Mouse (Mus musculus): ENCODE data around the gene Slit1. TPM values are rescaled to one million over a fixed set of nuclear protein-coding genes. Genes with fewer than 3 reads are reported as not detected.

Gene Slit1
- polyA plus RNA-seq, 1 experiment from 2014 or later: 35.8 TPM

- H3K4me2 ChIP-seq: no peak overlapping the region
- ATAC-seq (ENCODE audit: low read depth): no peak
- no peak overlapping the region for H3K27ac ChIP-seq (replicated peaks)
- no peak overlapping the region for H3K4me3 ChIP-seq
- H3K27me3 ChIP-seq: peaks cover 7% of the 10 kb centered on the region; the same call in 1 of the 2 replicates
- no peak overlapping the region for H3K9ac ChIP-seq
- peaks cover 63% of the 10 kb centered on the region for H3K4me1 ChIP-seq (replicated peaks)
- no peaks in the 10 kb centered on the region for H3K9me3 ChIP-seq
- WGBS: 63% methylated on average over 8 of the region's 8 CpGs
- 0 out of 2 replicates have a peak, but pooled peaks cover 3% of the 10 kb centered on the region for H3K36me3 ChIP-seq
Measured at GRCm38 (mm10) chr19:41719436-41719835, 24.0 kb downstream of the Slit1 start.

- Histone ChIP-seq H3K36me3 (no peaks in the 10 kb centered on the region), H3K4me3 (no peak overlapping the region), H3K27me3 (peaks cover 7% of the 10 kb centered on the region), H3K4me1 (replicated peaks) (peaks cover 73% of the 10 kb centered on the region), H3K9me3 (no peaks in the 10 kb centered on the region), H3K4me2 (no peak overlapping the region), H3K9ac (peak overlapping the region; percentile 22; the same call in 1 of the 2 replicates), H3K27ac (replicated peaks) (peak overlapping the region; percentile 35)
- WGBS: 19% methylated on average over 19 of the region's 19 CpGs
- peak; percentile 33; the same call in 1 of the 2 replicates for ATAC-seq (ENCODE audit: low read depth)
Measured at GRCm38 (mm10) chr19:41716233-41717218, 26.9 kb downstream of the Slit1 start.

GRCm38 (mm10) chr19:41714431-41714917 is 29.0 kb downstream of the Slit1 start:
- Histone ChIP-seq H3K4me1 (replicated peaks) (peaks cover 84% of the 10 kb centered on the region), H3K27me3 (peaks cover 7% of the 10 kb centered on the region), H3K9ac (no peak overlapping the region), H3K36me3 (no peaks in the 10 kb centered on the region), H3K4me3 (no peak overlapping the region), H3K9me3 (no peaks in the 10 kb centered on the region), H3K4me2 (no peak overlapping the region), H3K27ac (replicated peaks) (peak overlapping the region; percentile 49)
- 27% methylated on average over 9 of the region's 9 CpGs for WGBS
- no peak for ATAC-seq (ENCODE audit: low read depth)

- Histone ChIP-seq H3K4me2 (no peak overlapping the region), H3K27ac (replicated peaks) (peak overlapping the region; percentile 29; the same call in 1 of the 2 replicates), H3K4me3 (no peak overlapping the region), H3K4me1 (replicated peaks) (peaks cover 74% of the 10 kb centered on the region), H3K36me3 (no peaks in the 10 kb centered on the region), H3K9ac (no peak overlapping the region), H3K27me3 (no peaks in the 10 kb centered on the region; the same call in 1 of the 2 replicates), H3K9me3 (no peaks in the 10 kb centered on the region)
- WGBS: 62% methylated on average over 8 of the region's 8 CpGs
- ATAC-seq (ENCODE audit: low read depth): no peak
Measured at GRCm38 (mm10) chr19:41712829-41713228, 30.6 kb downstream of the Slit1 start.

GRCm38 (mm10) chr19:41711665-41712064 is 31.8 kb downstream of the Slit1 start:
- H3K9me3 ChIP-seq: no peaks in the 10 kb centered on the region
- 85% methylated on average over 9 of the region's 9 CpGs for WGBS
- H3K36me3 ChIP-seq: no peaks in the 10 kb centered on the region
- no peaks in the 10 kb centered on the region; the same call in 1 of the 2 replicates for H3K27me3 ChIP-seq
- H3K4me3 ChIP-seq: no peak overlapping the region
- ATAC-seq (ENCODE audit: low read depth): no peak
- no peak overlapping the region for H3K4me2 ChIP-seq
- peaks cover 74% of the 10 kb centered on the region for H3K4me1 ChIP-seq (replicated peaks)
- no peak overlapping the region for H3K27ac ChIP-seq (replicated peaks)
- no peak overlapping the region for H3K9ac ChIP-seq

- no peak for ATAC-seq (ENCODE audit: low read depth)
- no peaks in the 10 kb centered on the region for H3K9me3 ChIP-seq
- H3K4me2 ChIP-seq: no peak overlapping the region
- WGBS: 60% methylated on average over 12 of the region's 12 CpGs
- peak overlapping the region; percentile 40; the same call in 1 of the 2 replicates for H3K27ac ChIP-seq (replicated peaks)
- H3K4me1 ChIP-seq (replicated peaks): peaks cover 74% of the 10 kb centered on the region
- H3K4me3 ChIP-seq: no peak overlapping the region
- no peaks in the 10 kb centered on the region; the same call in 1 of the 2 replicates for H3K27me3 ChIP-seq
- no peak overlapping the region for H3K9ac ChIP-seq
- H3K36me3 ChIP-seq: no peaks in the 10 kb centered on the region
Measured at GRCm38 (mm10) chr19:41709497-41710165, 33.8 kb downstream of the Slit1 start.

- Histone ChIP-seq H3K27ac (replicated peaks) (peak overlapping the region; percentile 86), H3K27me3 (no peaks in the 10 kb centered on the region; the same call in 1 of the 2 replicates), H3K4me3 (no peak overlapping the region), H3K4me1 (replicated peaks) (peaks cover 72% of the 10 kb centered on the region), H3K4me2 (0 out of 2 replicates have a peak overlapping the region, but pooled peaks have one; percentile 8), H3K9me3 (no peaks in the 10 kb centered on the region), H3K36me3 (no peaks in the 10 kb centered on the region), H3K9ac (peak overlapping the region; percentile 39; the same call in 1 of the 2 replicates)
- WGBS: 18% methylated on average over 12 of the region's 12 CpGs
- no peak for ATAC-seq (ENCODE audit: low read depth)
Measured at GRCm38 (mm10) chr19:41707850-41708249, 35.6 kb downstream of the Slit1 start.

- WGBS: 19% methylated on average over 17 of the region's 17 CpGs
- peak; percentile 76 for ATAC-seq (ENCODE audit: low read depth)
- Histone ChIP-seq H3K36me3 (no peaks in the 10 kb centered on the region), H3K4me3 (no peak overlapping the region), H3K4me1 (replicated peaks) (peaks cover 56% of the 10 kb centered on the region), H3K27ac (replicated peaks) (peak overlapping the region; percentile 86), H3K4me2 (0 out of 2 replicates have a peak overlapping the region, but pooled peaks have one; percentile 8), H3K9ac (0 out of 2 replicates have a peak overlapping the region, but pooled peaks have one; percentile 14), H3K27me3 (peaks cover 3% of the 10 kb centered on the region), H3K9me3 (no peaks in the 10 kb centered on the region)
Measured at GRCm38 (mm10) chr19:41706094-41706828, 37.2 kb downstream of the Slit1 start.

GRCm38 (mm10) chr19:41705416-41705815 is 38.0 kb downstream of the Slit1 start:
- WGBS: 8% methylated on average over 12 of the region's 12 CpGs
- Histone ChIP-seq H3K27me3 (peaks cover 9% of the 10 kb centered on the region), H3K27ac (replicated peaks) (peak overlapping the region; percentile 86), H3K9ac (peak overlapping the region; percentile 49; the same call in 1 of the 2 replicates), H3K4me3 (no peak overlapping the region; the same call in 1 of the 2 replicates), H3K4me2 (peak overlapping the region; percentile 30), H3K9me3 (no peaks in the 10 kb centered on the region), H3K4me1 (replicated peaks) (peaks cover 57% of the 10 kb centered on the region), H3K36me3 (no peaks in the 10 kb centered on the region)
- ATAC-seq (ENCODE audit: low read depth): peak; percentile 20

GRCm38 (mm10) chr19:41702638-41703037 is 40.8 kb downstream of the Slit1 start:
- H3K9ac ChIP-seq: no peak overlapping the region
- H3K4me3 ChIP-seq: no peak overlapping the region
- no peak overlapping the region for H3K27ac ChIP-seq (replicated peaks)
- ATAC-seq (ENCODE audit: low read depth): no peak
- peaks cover 9% of the 10 kb centered on the region for H3K27me3 ChIP-seq
- no peak overlapping the region for H3K4me2 ChIP-seq
- 69% methylated on average over 6 of the region's 6 CpGs for WGBS
- H3K4me1 ChIP-seq (replicated peaks): peaks cover 68% of the 10 kb centered on the region
- no peaks in the 10 kb centered on the region for H3K9me3 ChIP-seq
- H3K36me3 ChIP-seq: no peaks in the 10 kb centered on the region

GRCm38 (mm10) chr19:41698857-41699424 is 44.5 kb downstream of the Slit1 start:
- Histone ChIP-seq H3K4me1 (replicated peaks) (peaks cover 68% of the 10 kb centered on the region), H3K4me3 (no peak overlapping the region), H3K27me3 (peaks cover 16% of the 10 kb centered on the region), H3K36me3 (no peaks in the 10 kb centered on the region), H3K9me3 (no peaks in the 10 kb centered on the region), H3K27ac (replicated peaks) (peak overlapping the region; percentile 69), H3K4me2 (no peak overlapping the region), H3K9ac (no peak overlapping the region)
- WGBS: 14% methylated on average over 5 of the region's 5 CpGs
- peak; percentile 41 for ATAC-seq (ENCODE audit: low read depth)
